Mouse (Mus musculus) spleen, postnatal 4 days (tissue): ENCODE data around the gene Ednra.

Experiments used
- DNase-seq, 2 experiments: peaks; one replicate each; pipeline ENCODE4 v3.0.0; 2022; ENCODE audit warnings: low spot score in 2 of 2

Gene Ednra

GRCm38 (mm10) chr8:77650646-77651190 is 73.5 kb downstream of the Ednra start:
- DNase-seq, result no peak

GRCm38 (mm10) chr8:77640093-77640839 is 84.0 kb downstream of the Ednra start:
- no peak for DNase-seq

GRCm38 (mm10) chr8:77637593-77637992 is 86.7 kb downstream of the Ednra start:
- no peak for DNase-seq

GRCm38 (mm10) chr8:77634035-77634434 is 90.2 kb downstream of the Ednra start:
- DNase-seq, result no peak

GRCm38 (mm10) chr8:77633211-77633610 is 91.1 kb downstream of the Ednra start:
- no peak for DNase-seq

- no peak for DNase-seq
These were observed 93.6 kb downstream of the Ednra start for GRCm38 (mm10) chr8:77630691-77631090.

- DNase-seq, result peak; percentile 53 to 84
These were observed 94.3 kb downstream of the Ednra start for GRCm38 (mm10) chr8:77629858-77630537.

GRCm38 (mm10) chr8:77623677-77624209 is 100.5 kb downstream of the Ednra start:
- DNase-seq, result no peak

GRCm38 (mm10) chr8:77617916-77618315 is 106.3 kb downstream of the Ednra start:
- DNase-seq, result peak in 1 of 2 experiments; percentile 22
